Mouse (Mus musculus) heart, postnatal 4 days (tissue): Measurements from ENCODE around the gene Nav2. TPM values are rescaled to one million over a fixed set of nuclear protein-coding genes. Genes with fewer than 3 reads are reported as not detected.

ENCODE experiments used
- DNase-seq: peaks from one replicate; pipeline ENCODE4 v3.0.0; 2021
- total RNA-seq, 2 experiments: library from RNA; stranded (reverse); gene quantifications; 2 replicates each; pipeline ENCODE4 v1.2.3; 2021

Nav2 gene
- total RNA-seq, 2 experiments from 2014 or later = 106 to 112 TPM

DNA sequence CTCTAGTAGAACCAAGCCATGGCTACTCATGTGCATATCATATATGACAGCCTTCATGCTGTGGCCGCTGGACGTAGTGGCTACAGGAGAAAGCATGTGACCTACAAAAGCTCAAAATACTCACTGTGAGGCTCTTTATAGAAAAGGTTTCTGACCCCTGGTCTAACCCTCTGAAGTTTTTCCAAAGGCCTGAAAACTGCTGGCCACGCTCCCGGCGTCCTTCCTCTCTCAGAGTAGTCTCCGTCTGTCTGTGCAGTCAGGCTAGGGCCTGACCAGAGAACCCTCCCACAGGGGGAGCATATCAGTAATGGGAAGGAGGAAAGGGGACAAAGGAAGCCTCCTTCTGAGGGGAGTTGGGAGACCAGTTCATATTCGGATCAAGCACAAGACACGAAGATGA, 302.2 kb downstream of the Nav2 start:
- no peak for DNase-seq

- peak; percentile 73 for DNase-seq
Measured at GRCm38 (mm10) chr7:49213011-49213410, 304.5 kb downstream of the Nav2 start.

- DNase-seq = no peak
Measured at GRCm38 (mm10) chr7:49217786-49218185, 309.3 kb downstream of the Nav2 start.

DNA sequence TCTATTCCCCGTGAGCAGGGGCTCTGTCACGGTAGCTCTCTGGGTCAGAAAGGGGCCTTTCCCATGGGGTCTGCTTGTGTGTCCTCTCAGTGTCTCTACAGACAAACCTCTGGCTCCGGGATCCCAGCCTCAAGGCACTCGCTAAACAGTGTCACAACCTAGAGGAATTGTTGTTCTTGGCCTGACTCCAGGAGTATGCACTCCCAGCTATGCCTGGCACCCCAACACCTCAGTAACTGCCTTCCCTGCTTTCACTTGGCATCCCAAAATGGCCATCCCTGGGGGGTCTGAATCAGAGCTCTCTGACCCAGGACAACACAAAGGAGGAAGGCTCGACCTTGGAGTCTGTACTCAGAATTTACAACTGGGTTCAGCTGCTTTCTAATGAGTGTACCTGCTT, 317.2 kb downstream of the Nav2 start:
- DNase-seq = no peak

DNA sequence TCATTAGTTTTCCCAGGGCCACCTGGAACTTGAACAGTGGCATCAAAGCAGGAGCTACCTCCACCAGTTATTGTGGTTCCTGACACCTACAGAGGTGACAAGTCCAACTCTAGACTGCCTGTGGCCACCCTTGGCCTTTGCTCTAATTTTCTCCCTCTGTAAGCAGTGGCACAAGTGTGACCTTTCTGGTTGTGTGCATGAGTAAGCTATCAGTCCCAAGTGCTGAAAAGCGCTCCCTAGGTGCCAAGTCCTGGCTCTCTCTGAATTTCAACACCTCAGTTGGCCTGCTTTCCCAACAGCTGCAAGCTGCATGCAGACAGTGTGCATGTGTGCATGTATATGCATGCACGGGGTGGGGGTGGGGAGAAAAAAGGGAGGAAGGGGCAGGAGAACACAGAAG, 324.5 kb downstream of the Nav2 start:
- DNase-seq = peak; percentile 49

DNA sequence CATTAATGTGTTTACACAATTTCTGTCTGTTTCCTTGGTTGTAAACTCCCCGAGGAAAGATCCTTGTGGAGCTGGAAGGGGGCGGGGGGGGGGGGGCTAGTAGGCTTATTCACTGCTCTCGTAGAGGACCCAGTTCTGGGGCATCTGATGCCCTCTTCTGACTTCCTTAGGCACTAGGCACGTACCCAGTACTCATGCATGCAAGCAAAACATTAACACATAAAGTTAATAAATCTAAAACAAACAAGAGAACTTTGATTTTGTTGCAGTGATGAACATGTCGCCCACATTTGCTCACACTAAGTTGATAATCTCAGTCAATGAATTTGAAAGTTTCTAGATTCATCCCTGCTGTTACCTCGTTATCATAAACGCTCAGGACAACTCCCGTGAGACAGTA, 325.8 kb downstream of the Nav2 start:
- DNase-seq = no peak

GRCm38 (mm10) chr7:49235271-49235681, 326.8 kb downstream of the Nav2 start:
- peak; percentile 43 for DNase-seq

DNA sequence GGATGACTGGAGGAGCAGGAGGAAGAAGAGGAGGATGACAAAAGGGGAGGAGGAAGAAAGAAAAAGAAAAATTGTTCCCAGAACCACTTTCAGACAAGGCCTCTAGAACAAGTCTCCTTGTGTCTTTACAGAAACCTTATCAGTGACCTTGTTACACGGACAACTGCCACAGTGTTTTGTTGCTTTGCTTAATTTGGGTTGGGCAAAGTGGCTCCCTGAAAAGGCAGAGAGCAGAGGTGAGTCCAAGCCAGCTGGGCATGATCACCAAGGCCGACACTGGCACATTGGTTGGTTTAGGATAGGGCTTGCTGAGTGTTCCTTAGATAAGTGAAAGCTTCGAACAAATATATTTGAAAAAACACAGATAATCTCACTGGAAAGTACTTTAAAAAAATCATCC, 327.3 kb downstream of the Nav2 start:
- no peak for DNase-seq

GRCm38 (mm10) chr7:49240461-49240860, 331.9 kb downstream of the Nav2 start:
- no peak for DNase-seq

GRCm38 (mm10) chr7:49241229-49241751, 332.8 kb downstream of the Nav2 start:
- no peak for DNase-seq

- no peak for DNase-seq
Measured at GRCm38 (mm10) chr7:49242261-49242660, 333.7 kb downstream of the Nav2 start.

DNA sequence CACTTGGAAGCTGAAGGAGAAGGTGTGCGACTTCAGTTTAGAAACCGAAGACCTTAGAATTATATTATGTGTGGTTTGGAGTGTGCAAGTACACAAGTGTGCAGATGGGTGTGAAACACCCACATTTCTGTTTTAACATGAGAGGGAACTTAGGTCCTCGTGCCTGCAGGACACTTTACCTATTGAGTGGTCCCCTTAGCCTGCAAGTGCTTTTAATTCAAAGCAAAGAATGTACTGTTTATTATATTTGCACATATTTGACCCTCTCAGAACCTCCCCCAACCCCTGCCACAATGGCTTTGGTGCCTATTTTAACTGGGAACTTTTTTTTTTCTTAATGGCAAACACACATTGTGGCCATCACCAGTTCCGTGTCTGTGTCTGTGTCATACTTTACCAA, 334.6 kb downstream of the Nav2 start:
- no peak for DNase-seq

DNA sequence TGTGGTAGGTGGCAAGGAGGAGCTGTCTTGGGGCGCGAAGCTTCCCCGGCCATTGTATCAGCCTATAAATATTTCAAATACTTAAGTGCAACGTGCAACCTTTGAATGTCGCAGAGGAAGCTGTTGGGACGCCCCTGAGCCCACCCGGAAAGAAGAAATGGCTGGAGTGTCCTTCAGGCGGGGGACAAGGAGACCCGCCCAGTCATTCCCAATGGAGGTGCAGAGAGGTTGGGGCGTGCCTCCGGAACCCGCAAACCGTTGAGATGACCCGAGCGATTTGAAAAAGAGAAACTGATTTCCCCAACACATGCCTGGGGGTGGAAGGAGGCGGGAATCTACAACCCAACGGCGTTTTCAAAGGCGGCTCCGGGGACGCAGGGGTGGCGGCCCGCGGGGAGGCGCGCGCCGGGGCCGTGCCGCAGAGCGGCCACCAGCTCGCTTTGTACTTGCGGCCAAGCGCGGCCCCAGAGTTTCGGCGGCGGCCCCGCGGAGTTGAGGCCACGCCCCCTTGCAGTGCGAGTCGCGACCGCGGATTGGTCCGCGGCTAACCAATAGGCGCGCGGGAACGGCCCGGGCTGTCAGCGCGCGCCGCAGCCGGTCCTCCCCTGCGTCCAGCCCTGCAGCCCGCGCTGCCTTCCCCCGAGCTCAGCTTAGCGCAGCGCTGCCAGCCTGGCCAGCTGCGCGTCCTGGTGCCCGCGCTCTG, 337.2 kb downstream of the Nav2 start:
- DNase-seq = peak; percentile 96

DNA sequence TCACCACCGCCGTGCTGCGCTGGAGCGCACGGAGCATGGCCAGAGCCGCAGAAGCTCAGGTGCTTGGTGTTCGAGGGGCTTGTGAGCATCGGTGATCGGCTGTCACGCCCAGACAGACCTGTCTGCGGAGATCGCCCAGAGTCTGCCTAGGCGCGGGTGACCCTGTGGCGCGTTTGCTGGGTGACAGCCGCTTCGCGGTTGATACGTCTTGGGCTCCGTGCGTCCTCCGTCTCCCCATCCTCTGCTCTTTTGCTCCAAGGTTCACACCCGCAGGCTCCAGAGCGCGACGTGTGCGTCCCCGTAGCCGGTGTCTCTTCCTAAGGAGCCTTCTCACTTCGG, 337.7 kb downstream of the Nav2 start:
- no peak for DNase-seq

DNA sequence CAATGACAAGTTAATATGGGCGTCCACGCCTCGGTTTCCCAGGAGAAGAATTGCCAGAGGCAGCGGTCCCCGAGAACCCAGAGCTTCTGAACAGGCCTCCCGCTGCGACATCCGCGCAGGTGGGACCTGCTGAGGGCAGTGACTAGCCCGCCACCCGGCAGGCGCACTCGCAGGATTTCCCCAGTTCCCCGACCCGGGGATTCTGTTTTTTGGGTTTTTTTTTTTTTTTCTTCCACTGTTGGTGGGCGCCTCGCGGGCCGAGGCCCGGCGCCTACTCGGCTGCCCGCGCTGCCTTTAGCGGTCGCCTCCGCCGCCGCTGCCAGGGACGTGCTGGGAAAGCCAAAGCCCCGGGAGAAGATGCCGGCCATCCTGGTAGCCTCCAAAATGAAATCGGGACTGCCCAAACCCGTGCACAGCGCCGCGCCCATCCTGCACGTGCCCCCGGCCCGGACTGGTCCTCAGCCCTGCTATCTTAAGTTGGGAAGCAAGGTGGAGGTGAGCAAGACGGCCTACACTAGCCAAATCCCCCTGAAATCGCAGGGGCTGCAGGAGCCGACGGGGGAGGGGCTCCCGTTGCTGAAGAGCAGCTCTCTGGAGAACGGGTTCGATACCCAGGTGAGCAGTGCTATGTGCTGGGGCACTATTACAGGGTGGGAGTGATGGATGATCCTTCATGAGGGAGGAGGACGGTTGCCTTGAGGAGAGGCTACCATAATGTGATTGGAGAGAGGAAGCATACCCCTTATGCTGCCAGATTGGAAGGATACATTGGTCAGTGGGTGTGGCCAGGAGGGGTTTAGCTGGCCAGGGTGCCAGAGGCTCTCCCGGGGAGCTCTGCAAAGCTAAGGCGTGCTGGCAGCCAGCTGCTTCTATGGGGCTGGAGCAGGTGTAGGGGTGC, 338.3 kb downstream of the Nav2 start:
- DNase-seq = peak; percentile 37

DNA sequence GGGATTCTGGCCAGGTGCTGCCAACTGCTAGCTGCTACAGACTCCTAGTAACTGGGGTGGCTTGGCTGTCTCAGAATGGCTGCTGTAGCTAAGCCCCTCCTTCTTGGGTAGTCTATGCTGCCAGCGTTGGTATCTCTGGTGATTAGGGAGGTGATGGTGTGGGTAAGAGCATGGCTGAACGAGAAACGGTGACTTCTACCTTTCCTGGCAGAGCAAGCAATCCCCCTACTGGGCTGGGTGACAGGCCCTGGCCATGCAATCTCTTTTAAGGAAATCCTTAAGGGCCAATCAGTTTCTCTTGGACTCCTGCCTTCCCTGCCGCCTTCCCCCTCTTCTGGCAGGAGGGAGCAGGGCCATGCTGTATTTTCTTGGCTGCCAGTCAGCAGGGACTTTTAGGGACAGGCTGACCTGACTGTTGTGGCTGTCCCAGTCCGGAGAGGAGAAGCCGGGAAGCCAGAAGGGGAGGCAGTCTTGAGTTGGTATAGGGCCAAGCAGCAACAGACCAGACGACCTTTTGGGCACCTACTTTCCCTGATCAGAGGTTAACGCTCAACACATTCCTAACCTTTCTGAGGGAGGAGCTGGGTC, 339.3 kb downstream of the Nav2 start:
- DNase-seq = peak; percentile 86

- DNase-seq = peak; percentile 72
Measured at GRCm38 (mm10) chr7:49248333-49249086, 340.0 kb downstream of the Nav2 start.

DNA sequence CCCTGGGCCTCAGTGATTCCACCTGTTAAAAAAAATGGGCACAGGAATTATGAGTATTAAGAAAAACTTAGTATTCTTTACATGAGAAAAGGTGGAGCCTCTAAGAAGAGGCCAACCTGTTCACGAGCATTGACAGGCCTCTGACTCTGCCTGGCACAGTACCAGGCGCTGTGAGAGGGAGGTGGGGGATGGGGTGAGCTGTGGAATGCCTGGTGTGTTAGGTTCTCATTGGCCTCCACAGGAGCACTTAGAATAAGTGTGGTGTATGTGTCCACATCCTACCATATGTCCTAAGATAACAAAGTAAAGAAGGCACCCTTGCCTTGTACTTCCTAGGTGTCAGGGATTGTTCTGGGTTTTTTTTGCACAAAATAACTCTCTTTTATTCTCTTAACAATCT, 340.9 kb downstream of the Nav2 start:
- DNase-seq = peak; percentile 55

DNA sequence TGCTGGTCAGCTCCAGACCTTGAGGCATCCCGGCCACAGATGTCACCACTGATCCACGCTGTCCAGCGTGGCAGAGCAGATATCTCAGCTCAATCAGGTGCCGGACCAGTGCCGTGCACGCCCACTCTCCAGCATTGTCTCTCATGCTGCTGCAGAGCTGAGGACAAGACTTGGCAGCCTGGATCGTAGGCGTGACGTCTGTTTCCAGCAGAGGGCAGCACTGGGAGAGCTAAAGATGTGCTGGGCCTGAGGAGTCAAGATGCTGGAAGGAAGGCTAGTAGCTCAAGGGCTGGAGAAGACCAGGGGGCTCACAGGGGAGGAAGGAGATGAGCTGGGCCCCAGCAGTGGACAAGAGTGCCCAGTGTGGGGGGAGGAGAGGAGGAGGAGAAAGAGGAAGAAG, 341.5 kb downstream of the Nav2 start:
- peak; percentile 92 for DNase-seq

DNA sequence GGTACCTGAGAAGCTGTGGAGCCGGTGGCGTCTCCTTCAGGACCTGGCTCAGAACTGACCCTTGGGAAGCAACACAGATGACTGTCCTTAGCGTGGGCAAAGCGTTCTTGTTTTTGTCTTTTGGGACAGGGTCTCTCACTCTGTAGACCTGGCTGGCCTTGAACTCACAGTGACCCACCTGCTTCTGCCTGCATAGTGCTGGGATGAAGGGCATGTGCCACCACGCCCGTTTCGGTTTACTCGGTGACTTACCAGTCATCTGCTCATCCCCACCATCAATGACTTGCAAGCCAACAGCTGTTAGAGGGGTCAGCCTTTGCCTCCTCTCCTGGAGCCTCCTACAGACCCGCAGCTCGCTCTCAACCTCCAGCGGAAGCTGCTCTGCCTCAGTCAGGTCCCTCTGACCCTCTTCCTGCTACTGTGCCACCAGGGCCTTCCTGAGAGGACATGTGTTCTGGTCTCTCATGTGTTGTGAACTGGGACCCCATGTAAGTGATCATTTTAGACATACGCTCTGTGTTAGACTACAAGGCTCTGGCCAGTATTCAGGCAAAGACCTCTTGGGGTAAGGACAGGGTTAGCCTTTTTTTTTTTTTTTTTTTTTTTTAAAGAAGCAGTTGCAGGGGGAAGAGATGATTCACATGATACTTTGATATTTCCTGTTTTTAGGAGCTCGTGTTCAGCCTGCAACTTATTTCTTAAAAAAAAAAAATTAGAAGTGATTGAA, 342.2 kb downstream of the Nav2 start:
- DNase-seq = no peak

- no peak for DNase-seq
Measured at GRCm38 (mm10) chr7:49251308-49251638, 342.8 kb downstream of the Nav2 start.

DNA sequence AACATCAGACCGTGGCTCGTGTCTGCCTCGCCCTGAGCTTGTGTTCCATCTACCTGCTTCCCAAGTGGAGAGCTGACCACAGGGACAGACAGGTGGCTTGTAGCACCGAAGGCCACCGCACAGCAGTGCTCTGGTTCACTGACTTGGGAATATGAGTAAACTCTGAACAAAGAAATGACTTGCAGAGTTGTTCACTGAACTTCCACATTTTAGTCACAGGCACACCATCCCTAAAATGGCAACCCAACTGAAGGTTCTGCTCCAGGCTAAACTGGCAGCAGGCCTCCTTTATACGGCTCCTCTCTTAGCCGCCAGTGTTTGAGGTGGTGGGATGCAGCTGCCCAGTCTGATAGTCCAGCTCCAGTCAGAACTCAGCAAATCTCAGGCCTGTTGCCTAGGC, 343.9 kb downstream of the Nav2 start:
- DNase-seq = no peak
